Mouse (Mus musculus): ENCODE results near the gene Odf3l2. TPM values are rescaled to one million over a fixed set of nuclear protein-coding genes. Genes with fewer than 3 reads are reported as not detected.
A peak's percentile ranks its signal among the peaks of the same experiment; 100 is the strongest.

Odf3l2 gene
- total RNA-seq, 2 experiments from 2014 or later: not detected

DNA sequence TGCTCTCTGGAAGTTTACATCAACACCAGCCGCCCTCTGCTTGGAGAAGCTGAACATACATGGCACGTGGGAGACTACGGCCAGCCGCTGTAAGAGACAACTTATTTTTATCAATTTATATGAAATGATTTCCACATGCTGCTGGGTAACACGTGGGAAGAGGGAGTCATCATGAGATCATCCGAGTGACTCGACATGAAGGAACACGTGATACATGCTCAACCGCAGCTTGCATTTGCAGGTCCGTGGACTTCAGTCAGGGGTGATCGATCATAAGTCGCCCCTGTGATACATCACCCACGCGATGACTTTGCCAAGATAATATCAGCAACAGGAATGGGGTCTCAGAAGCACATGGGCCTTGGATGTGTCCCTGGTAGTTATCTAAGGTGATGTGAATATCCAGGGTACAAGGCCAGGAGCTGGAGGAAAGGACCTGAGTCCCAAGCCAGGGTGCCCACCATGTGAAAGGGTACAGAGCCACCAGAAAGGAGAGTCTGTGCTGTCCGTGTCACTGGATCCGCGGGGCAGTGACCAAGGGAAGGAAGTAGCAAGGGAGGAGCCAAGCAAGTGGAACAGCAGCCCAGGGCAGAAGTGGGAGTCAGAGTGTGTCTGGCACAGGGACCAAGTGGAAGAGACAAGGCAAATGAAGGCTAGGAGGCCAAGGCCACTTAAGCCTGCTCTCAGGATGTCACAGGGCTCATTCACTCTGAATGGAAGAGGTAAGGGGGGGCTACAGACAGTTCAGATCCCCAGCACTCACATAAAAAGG is 12.3 kb downstream of the Odf3l2 start:
- ATAC-seq (replicated peaks; ENCODE audit: poor library complexity, severe bottlenecking): no peak

DNA sequence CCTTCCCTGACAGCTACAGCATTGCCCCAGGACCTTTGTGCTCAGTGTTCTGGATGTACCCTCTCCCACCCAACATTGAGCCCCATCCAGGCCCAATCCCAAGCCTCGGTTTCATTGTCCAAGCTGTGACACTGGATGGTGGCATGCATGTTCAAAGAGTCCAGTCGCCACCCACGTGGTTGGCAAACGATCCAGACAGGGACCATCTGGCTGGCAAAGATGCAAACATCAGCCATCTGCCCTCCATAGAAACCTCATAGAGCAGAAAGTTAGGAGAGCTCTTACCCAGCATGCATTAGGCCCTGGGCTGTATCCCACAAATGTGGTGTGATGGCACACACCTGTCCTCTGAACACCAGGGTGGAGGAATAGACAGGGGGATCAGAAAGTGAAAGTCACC is 14.1 kb downstream of the Odf3l2 start:
- ATAC-seq (replicated peaks; ENCODE audit: poor library complexity, severe bottlenecking): no peak

GRCm38 (mm10) chr10:79628377-79628776 is 17.2 kb downstream of the Odf3l2 start:
- no peak for ATAC-seq (replicated peaks; ENCODE audit: poor library complexity, severe bottlenecking)

DNA sequence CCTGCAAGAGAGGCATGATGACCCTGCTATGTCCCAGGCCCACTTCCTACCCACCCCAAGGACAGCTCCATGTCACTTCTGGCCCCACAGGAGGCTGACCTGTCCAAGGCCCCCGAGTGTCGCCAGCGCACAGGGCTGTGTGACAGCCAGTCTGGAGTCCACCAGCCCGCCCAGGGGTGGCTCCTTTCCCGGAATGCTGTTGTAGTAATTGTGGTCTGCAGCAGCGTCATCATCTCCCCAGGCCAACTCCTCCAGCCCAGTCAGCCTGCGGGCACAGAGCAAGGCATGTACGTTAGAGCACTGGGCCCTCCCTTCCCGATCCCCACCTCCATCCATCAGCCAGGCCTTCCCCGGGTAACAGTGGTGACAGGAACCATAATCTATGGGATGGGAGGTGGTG is 19.4 kb downstream of the Odf3l2 start:
- ATAC-seq (replicated peaks; ENCODE audit: poor library complexity, severe bottlenecking): no peak

GRCm38 (mm10) chr10:79625398-79625797 is 20.1 kb downstream of the Odf3l2 start:
- ATAC-seq (replicated peaks; ENCODE audit: poor library complexity, severe bottlenecking): no peak

DNA sequence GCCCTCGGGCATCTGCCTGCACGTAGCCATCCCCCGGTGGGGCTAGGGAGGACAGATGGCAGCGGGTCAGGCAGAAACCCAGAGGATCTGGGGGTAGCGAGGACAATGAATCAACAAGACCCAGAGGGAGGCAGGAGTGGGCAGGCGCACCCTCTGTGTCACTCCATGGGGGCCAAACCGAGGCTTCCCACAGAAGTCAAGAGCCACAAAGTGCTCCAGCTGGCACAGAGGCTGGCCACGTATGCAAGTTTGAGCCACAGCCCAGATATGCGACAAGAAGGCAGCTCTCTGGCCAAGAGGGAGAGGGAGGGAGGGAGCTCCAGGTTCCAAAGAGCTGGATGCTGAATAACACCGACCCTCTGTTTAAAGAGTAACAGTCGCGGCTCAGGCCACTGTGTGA is 21.6 kb downstream of the Odf3l2 start:
- ATAC-seq (replicated peaks; ENCODE audit: poor library complexity, severe bottlenecking): no peak

DNA sequence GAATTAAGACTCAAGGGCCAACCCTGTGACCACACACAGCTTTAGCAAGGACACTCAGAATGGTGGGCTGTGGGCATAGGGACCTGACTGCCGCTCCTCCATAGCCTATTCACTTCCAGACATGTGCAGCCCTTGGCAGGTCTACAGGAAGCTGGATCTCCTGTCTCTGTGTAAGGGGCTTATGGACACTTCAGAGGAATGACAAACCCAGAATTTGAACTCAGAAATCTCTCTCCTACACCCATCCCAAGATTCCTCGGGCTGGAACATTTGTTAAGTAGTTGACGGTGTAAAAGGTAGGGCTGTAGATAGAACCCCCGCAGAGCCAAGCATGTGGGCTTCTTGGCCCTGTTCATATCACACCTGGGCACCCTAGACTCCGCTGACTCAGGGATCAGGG is 29.2 kb downstream of the Odf3l2 start:
- no peak for ATAC-seq (replicated peaks; ENCODE audit: poor library complexity, severe bottlenecking)

DNA sequence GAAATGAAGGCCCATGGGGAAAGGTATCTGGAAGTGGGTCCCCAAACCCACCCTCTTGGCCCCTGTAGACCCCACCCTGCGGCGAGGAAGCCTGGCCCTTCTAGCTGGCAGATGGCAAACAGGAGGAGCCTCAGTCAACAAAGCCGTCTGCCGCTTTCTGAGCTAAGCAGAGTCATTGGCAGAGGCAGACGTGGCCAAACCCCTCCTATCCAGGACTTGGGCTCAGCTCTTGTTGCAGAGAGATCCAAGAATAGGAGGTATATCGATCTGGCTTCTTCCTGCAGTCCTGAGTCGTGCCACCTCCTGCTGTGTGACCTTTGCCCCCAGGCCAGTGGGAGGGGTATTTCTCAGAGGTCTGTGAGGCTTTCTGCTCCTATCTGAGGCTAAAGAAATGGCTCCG is 29.7 kb downstream of the Odf3l2 start:
- no peak for ATAC-seq (replicated peaks; ENCODE audit: poor library complexity, severe bottlenecking)

GRCm38 (mm10) chr10:79614305-79614643 is 31.3 kb downstream of the Odf3l2 start:
- no peak for ATAC-seq (replicated peaks; ENCODE audit: poor library complexity, severe bottlenecking)

DNA sequence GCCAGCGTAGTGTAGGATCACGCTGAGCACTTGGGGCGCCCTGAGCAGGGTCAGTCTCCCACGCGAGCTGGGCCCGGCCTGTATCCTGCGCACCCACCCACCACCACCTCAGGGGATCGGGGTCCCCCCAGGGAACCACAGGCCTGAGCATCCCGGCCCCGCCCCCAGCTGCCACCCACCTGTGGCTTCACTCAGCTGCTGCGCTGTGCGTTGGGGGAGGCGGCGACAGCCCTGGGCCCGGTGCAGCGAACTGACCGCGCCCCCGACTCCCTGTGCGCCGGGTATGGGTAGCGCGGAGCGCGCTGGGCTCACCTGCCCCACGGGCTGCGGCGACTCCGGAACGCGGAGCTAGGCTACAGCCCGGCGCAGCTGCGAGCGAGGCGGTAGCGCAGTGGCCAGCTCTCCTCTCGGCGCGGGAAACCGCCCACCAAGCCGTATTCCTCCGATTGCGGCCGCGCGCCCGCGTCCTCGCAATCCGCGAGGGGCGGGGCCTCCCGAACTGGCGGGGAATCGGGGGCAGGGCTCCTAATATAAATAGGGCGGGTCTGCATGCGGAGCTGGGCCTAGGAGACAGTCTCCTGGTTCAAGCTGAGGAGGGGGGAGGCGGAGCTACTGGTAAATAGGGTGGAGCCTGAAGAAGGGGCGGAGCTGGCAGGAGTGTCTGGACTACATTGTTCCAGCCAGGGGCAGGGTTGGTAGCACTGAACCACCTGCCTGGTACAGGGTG is 31.8 kb downstream of the Odf3l2 start, which contains the start of gene C2cd4c:
C2cd4c (minus strand) TSS at position 448 of the 727 bp plus-strand sequence.
- peak; percentile 77 for ATAC-seq (replicated peaks; ENCODE audit: poor library complexity, severe bottlenecking)

DNA sequence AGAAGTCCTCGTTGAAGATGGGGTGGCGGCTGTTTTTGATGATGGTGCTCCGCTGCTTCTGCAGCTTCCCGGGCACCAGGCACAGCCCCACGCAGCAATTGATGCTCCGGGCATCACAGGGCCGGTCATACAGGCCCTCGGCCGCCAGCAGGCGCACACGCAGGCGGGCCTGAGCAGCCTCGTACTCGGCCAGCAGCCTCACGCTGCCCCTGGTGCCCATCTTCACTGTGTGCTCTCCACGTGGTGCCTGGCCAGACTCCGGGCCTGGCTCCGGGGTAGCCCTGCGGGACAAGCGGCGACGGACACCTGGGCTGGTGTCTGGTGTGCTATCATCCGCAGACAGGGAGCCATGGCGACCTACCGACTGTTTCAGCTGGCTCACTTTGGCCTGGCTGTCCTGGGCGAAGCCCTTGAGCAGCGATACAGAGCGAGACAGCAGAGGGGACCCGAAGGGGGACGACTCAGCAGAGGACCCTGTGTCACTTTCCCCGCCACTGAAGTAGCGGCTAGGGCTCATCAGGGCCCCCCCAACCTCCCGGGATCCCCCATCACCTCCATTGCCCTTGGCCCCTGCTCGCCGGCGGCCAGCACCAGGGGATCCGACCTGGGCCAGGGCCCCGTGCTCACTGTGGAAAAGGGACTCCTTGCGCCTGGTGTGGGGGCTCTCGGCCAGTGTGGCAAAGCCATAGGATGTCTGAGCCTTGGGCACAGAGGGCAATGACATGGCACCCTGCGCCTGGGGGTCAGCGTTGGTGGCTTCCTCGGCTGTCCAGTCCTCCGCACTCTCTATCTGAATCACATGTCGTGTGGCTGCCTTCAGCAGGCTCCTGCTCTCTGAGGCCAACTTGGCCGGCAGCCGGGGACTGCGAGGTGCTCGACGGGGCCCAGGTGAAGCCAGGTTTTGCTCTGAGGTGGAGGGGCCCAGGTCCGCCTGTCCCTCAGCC is 33.1 kb downstream of the Odf3l2 start:
- peak; percentile 38 for ATAC-seq (replicated peaks; ENCODE audit: poor library complexity, severe bottlenecking)

- no peak for ATAC-seq (replicated peaks; ENCODE audit: poor library complexity, severe bottlenecking)
Measured at GRCm38 (mm10) chr10:79611296-79611695, 34.2 kb downstream of the Odf3l2 start.

DNA sequence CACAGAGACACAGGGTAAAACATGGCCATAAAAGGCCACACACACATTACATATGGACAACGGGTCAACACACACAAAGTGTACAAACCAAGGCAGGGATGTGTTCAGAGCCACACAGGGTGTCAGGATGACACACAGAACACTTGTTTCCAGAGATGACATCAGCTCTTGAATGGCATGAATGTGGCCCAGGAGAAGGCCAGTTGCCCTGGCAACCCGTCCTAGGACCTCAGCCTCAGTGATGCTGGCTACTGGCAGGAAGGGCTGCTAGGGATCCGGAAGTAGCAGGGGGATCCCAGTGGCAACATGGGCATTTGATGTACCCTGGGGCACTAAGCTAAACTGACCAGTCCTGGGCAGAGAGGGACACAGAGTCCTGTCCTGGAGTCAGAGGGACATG is 36.3 kb downstream of the Odf3l2 start:
- no peak for ATAC-seq (replicated peaks; ENCODE audit: poor library complexity, severe bottlenecking)

DNA sequence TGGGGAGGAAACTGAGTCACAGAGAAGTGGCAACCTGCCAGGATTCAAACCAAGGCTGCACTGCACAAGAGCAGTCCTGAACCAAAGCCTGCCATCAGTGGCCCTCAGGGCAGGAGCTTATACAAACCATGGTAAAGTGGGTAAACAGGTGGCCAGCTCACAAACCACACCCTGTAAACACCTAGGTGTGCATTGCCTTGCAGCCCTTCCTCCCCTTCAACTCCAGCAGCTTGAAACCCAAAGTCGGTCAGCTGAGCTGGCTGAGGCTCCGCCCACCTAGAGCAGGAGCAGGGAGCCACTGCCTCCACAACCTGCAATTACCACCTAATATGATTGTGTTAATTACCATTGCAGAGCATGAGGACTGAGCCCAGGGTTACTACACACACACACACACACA is 37.6 kb downstream of the Odf3l2 start:
- no peak for ATAC-seq (replicated peaks; ENCODE audit: poor library complexity, severe bottlenecking)

GRCm38 (mm10) chr10:79606537-79606936 is 39.0 kb downstream of the Odf3l2 start:
- ATAC-seq (replicated peaks; ENCODE audit: poor library complexity, severe bottlenecking): no peak

GRCm38 (mm10) chr10:79597936-79598230 is 47.7 kb downstream of the Odf3l2 start:
- no peak for ATAC-seq (replicated peaks; ENCODE audit: poor library complexity, severe bottlenecking)

GRCm38 (mm10) chr10:79597051-79597935 is 48.2 kb downstream of the Odf3l2 start:
- ATAC-seq (replicated peaks; ENCODE audit: poor library complexity, severe bottlenecking): peak; percentile 55

- no peak for ATAC-seq (replicated peaks; ENCODE audit: poor library complexity, severe bottlenecking)
Measured at GRCm38 (mm10) chr10:79595590-79595929, 50.0 kb downstream of the Odf3l2 start.

GRCm38 (mm10) chr10:79594872-79595589 is 50.5 kb downstream of the Odf3l2 start:
- ATAC-seq (replicated peaks; ENCODE audit: poor library complexity, severe bottlenecking): peak; percentile 84
